Mouse (Mus musculus) kidney, postnatal 4 days (tissue): Measurements from ENCODE around the gene Farsa.
"Not testable (repeated sequence)": the region's sequence is repeated elsewhere in the genome, so short reads cannot be mapped to it uniquely, and the experiment has no call there.

ENCODE experiments used
- DNase-seq, 2 experiments: peaks; one replicate each; pipeline ENCODE4 v3.0.0; 2021; ENCODE audit warnings: mixed read lengths in 2 of 2

Farsa gene

GRCm38 (mm10) chr8:84874339-84874738 is 17.6 kb downstream of the Farsa start:
- no peak for DNase-seq

DNA sequence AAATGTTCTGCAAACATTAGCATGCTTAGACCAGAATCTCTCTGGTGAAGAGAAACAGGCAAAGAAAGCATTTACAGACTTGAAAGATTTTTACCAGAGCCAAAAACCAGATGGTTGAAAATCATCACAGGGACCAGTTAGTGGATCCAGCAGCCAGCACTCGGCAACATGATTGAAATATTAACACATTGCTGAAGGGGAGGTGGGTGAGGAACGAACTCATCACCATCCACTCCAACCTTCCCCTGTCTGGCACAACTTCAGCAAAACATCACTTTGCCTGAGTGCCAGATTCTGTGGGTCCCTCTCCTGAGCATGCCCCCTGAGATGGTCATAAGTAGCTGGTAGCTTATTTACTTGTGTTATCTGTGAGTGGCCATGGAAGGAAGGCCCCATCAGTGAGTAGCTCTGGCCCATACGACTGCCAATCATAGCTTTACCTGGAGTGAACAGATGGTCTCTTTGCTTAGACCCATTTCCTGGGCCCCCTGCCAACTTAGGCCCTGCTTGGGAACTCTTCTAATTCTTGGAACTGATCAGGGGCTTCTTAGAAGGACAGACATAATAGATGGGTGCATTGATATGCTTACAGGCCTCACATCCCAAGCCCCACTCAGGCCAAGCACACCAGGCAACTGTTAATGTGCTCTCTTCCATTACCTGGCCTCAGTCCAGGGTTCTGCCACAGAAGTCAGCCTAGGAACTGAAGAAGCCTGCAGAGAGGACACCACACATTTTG is 20.7 kb downstream of the Farsa start:
- no peak for DNase-seq

- no peak for DNase-seq
Observed at GRCm38 (mm10) chr8:84878915-84879314, 22.1 kb downstream of the Farsa start.

GRCm38 (mm10) chr8:84884728-84885127 is 27.9 kb downstream of the Farsa start:
- no peak for DNase-seq

DNA sequence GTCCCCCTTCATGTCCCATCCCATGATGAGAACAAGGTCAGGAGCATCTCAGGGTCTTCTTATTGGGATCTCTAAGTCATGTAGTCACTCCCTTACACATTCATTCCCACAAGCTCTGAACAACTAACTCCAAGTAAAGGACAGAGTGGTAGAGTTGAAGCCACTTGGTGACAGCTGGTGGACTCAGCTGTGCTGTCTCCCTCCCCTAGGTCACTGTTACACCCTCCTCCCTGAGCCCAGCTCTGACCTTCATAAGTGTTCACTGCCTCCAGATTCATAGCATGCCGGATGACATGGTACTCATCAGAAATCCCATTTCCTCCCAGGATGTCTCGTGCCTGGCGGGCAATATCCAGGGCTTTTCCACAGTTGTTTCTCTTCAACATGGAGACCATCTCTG is 31.5 kb downstream of the Farsa start:
- DNase-seq = no peak

DNA sequence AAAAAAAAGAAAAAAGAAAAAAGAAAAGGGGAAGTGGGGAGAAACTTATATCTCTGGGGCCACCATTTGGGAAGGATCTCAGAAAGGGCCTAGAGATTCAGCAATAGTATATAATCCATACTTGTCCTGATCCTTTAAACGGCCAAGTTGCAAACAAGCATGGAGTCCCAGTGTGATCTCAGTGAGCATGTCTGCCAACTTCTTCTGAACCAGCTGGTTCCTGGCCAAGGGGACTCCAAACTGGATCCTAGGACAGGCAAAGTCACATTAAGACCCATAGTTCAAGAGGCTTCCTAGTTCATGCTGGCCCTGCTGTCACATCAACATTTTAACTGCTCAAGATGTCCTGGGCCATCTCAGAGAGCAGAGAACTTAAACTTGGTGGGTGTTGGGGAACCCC is 32.4 kb downstream of the Farsa start:
- DNase-seq = no peak

DNA sequence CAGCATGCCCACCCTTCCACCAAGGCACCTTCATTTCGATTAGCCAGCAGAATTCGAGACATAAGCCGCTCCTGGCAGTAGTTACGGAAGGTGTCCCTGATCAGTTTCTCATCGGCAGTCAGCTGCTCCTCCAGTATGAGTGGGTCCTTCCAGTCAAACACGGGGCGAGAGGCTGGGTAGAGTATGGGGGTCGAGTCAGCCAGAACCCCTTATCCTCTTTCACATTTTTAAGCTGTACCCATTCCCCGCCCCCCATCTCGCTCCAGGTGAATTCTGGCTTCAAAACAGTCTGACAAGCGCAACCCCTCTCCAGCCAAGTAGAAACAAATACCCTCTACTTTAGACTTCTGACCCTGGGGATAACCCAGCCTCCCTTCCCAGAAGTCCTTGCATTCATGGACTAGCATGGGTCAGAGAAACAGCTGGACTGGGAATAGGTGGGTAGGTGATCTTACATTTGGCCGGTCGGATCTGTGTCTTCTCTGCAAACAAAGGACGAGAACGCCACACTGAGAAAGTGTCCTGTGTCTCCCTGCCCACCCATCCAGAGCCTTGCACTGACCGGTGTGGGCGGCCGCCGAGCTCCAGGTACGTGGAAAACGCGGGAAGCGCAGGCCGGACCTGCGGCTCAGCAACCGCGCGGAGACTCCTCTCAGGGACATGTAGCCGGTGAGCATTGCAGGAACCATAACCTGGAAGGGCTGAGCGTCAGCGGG is 36.4 kb downstream of the Farsa start:
- no peak for DNase-seq

DNA sequence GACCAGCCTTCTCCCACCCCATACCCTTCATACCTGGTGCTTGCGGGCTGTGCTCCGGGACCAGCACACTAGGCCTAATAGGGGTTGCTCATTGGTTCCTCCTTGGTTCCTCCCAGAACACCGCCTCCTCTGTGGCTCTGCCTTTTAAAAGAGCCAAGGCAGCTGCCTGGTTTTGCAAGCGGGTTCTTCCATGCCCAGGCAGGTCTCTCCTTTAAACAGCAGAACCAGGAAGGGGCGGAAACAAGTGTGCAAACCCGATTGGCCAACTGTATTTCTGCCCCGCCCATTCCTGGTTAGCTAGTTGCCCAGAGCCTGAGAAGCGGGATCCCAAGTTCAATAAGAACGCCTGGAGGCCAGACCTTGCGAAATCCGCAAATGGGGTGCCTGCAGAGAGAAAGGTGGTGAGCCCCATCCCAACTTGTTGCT is 36.9 kb downstream of the Farsa start, which contains the start of gene Gcdh:
Gcdh (minus strand) TSS at position 213 of the 426 bp plus-strand sequence.
- DNase-seq = peak; percentile 88 to 93

DNA sequence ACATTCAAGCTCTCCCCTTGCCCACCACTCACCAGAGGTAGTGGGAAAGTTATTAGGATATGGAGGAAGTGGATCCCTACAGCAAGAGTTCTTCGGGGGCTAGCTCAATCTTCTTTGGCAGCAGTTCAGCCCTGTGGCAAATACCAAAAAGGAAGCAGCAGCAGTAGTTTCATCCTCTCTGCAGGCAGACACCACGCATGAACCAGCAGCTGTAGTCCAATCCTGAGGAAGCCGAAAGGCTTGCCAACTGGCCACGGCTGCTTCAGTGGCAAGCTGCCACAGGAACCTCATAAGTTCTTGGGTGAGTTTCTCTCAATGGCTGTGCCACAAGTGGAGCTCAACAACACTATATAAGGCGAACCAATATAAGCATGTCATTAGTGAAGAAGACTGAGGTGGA is 39.2 kb downstream of the Farsa start:
- DNase-seq = no peak

DNA sequence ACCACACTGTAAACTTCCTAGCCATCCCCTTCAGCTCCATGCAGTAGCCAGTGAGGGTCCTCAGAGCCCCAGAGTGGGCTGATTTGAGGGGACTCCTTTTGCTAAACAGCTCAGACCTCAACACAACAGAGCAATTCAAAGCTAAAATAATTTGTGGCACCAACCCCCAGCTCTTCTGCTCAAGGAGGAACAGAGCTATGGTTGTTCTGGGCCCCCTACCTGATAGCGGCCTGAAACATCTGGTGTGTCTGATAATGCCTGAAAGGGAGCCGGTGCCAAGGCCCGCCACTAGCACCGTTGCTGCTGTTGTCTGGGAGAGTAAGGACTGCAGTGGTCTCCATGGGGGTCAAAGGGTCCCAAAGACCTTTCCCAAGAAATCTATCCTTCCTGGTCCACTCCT is 44.3 kb downstream of the Farsa start:
- no peak for DNase-seq

DNA sequence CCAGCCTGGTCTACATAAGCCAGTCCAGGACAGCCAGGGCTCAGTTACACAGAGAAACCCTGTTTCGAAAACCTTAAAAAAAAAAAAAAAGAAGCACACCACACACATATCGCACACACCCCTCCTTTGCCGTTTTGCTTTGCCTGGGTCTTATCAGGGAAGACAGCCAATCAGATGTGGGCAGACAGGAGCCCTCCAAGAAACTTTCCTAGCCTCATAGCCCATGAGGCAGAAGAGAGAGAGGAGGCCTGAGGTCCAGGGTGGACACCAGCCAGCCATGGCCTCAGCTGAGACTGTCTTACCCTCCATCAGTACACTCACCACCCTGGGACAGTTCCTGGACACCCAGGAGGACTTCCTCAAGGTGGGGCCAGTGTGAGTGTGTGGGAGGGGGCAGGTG is 45.0 kb downstream of the Farsa start, which contains the start of gene Klf1:
Klf1 (plus strand) TSS at position 177 of the 400 bp plus-strand sequence.
- DNase-seq = no peak

GRCm38 (mm10) chr8:84902367-84902919 is 45.7 kb downstream of the Farsa start:
- DNase-seq = no peak

DNA sequence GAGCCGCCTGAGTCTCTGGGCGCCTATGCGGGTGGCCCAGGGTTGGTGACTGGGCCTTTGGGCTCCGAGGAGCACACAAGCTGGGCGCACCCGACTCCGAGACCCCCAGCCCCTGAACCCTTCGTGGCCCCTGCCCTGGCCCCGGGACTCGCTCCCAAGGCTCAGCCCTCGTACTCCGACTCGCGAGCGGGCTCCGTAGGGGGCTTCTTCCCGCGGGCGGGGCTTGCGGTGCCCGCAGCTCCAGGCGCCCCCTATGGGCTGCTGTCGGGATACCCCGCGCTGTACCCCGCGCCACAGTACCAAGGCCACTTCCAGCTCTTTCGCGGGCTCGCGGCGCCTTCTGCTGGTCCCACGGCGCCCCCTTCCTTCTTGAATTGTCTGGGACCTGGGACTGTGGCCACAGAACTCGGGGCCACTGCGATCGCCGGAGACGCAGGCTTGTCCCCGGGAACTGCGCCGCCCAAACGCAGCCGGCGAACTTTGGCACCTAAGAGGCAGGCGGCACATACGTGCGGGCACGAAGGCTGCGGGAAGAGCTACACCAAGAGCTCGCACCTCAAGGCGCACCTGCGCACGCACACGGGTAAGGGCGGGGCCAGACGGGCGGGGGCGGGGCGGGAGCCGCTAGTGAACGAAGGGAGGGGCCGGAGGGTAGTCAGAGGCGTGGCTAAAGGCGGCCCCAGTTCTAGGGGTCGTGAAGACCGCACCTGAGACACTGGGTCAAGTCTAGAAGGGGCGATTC is 46.3 kb downstream of the Farsa start:
- DNase-seq = peak; percentile 96 to 97

- DNase-seq = no peak
Observed at GRCm38 (mm10) chr8:84904351-84904750, 47.6 kb downstream of the Farsa start.

GRCm38 (mm10) chr8:84907037-84907436 is 50.2 kb downstream of the Farsa start:
- no peak for DNase-seq

GRCm38 (mm10) chr8:84907493-84907892 is 50.7 kb downstream of the Farsa start:
- DNase-seq = no peak

DNA sequence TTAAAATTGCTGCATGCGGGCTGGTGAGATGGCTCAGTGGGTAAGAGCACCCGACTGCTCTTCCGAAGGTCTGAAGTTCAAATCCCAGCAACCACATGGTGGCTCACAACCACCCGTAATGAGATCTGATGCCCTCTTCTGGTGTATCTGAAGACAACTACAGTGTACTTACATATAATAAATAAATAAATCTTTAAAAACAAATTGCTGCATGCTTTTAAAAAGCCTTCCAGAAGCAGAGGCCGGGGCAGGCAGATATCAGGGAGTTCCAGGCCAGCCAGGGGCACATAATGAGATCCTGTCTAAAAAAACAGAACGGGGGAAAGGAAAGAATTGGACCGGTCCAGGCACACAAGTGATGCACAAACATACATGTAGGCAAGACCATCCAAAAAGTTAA is 51.2 kb downstream of the Farsa start:
- DNase-seq = not testable (repeated sequence)

DNA sequence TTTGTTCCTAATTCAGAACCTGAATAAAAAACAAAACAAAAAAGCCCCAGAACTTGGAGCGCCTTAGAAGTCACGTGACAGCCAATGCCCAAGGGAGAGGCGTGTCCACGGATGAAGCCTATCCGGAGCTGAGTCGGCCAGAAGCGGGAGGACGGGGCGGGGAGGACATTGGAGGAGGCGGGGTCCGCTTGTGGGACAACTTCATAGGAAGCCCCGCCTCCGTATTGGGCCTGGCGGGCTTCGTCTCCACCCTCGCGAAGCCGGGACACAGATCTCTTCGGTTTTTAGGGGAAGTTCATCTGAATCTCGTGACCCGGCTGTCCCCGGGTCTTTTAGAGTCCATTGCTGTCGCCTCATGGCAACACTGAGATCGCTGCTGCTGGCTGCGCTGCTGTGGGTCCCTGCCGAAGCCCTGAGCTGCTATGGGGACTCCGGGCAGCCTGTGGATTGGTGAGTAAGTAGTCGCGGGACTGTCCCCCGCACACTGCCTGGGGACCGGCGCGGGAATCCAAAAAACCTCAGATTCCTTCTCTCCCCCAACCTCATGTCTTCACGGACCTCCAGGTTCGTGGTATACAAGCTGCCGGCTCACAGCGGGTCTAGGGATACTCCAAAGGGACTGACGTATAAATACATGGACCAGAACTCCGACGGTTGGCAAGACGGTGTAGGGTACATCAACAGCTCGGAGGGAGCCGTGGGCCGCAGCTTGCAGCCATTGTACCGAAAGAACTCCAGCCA is 51.8 kb downstream of the Farsa start, which contains the start of gene Dnase2a:
Dnase2a (plus strand) TSS at position 140 of the 741 bp plus-strand sequence.
- DNase-seq = peak; percentile 97 to 98

- no peak for DNase-seq
Observed at GRCm38 (mm10) chr8:84909162-84909767, 52.5 kb downstream of the Farsa start.

DNA sequence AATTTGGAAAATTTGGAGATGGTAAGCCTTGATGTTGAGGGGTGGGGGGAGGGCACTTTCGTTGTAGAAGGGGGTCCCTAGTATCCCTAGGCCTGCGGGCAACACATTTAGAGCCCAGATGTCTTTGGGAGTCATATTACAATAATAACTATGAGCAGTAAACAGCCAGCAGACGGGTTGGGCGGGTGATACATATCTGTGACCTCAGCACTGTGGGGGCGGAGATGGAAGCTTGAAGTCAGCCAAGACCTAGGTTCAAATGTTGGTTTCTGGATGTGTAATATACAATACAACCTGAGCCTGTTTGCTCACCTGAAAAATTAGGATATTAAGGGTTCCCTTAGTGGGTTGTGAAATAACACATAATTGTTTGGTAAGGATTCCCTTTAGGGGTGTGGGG is 53.2 kb downstream of the Farsa start:
- no peak for DNase-seq

GRCm38 (mm10) chr8:84910551-84910950 is 53.8 kb downstream of the Farsa start:
- no peak for DNase-seq

GRCm38 (mm10) chr8:84911854-84912253 is 55.1 kb downstream of the Farsa start:
- no peak for DNase-seq
